Mouse (Mus musculus): ENCODE results near the gene Serpina11. TPM values are rescaled to one million over a fixed set of nuclear protein-coding genes. Genes with fewer than 3 reads are reported as not detected.
A peak's percentile ranks its signal among the peaks of the same experiment; 100 is the strongest.

Gene Serpina11
- polyA plus RNA-seq, 1 experiment from 2014 or later: 244 TPM

DNA sequence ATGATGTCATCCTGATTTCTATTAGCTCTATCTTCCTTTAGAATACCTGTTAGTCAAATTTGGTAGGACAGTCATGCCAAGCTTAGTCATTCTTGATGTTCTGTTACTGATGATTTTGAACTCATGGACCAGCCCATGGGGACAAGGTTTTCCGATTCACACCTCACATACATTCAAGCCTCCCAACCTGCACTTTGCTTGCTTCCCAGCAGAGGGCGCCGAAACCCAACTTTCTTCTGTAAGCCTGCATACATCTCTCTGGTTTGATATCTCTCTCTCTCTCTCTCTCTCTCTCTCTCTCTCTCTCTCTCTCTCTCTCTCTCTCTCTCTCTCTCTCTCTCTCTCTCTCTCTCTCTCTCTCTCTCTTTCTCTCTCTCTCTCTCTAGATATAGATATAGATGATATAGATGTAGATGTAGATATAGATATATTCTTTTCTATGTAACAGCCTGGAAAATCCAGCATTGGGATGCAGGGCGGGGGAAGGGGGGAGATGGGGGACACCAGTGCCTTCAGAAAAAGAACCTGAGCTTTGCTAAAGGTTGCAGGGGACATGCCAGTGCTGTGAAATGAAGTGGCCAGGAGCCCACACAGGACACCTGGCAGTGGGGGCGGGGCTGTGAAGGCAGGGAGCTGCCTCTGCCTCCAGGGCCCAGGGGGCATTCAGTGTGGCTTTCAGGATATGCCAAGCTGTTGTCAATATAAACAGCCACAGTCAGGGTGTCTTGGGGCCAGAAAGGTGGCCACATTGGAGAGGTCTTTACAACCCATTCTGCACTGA, 5.7 kb upstream of the Serpina11 start:
- TF ChIP-seq EP300 (IDR thresholded peaks at IDR 0.05; ENCODE audit: low read depth) (no peak), CTCF (IDR thresholded peaks at IDR 0.05; ENCODE audit: low read depth) (peak; percentile 84)
- ATAC-seq (no peak), DNase-seq (peak; percentile 74)
- H3K4me2 ChIP-seq (ENCODE audit: low read depth, low read length): no peak overlapping the region
- H3K36me3 ChIP-seq (replicated peaks; ENCODE audit: insufficient read depth, low read length): no peaks in the 10 kb centered on the region
- no peak overlapping the region for H3K4me3 ChIP-seq (ENCODE audit: low read depth, low read length)
- H3K27me3 ChIP-seq (ENCODE audit: insufficient read depth, low read length): no peaks in the 10 kb centered on the region
- H3K9me3 ChIP-seq (ENCODE audit: low read length): no peaks in the 10 kb centered on the region
- WGBS (ENCODE audit: insufficient replicate concordance): 37% methylated on average over 5 of the region's 5 CpGs
- H3K4me1 ChIP-seq (ENCODE audit: insufficient read depth): peaks cover 2% of the 10 kb centered on the region
- no peak overlapping the region for H3K27ac ChIP-seq (ENCODE audit: low read depth)
- H3K9ac ChIP-seq (replicated peaks): no peak overlapping the region

DNA sequence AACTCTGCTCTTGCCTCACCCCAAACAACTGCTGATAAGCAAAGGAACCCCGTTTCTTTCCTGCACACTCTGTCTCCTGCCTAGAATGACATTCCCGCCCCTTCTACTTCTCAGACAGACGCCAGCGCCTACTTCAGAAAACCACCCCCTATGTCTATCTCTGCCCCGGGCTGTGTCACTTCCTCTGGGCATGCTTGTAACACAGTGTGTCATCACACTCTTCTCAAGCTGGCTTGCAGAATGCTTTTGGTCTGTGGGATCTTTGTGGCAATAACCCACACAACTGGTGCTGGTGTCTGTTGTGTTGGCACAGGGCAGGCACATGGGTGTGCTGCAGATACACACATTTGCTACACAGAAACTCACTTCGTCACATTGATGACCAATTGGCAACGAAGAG, 3.2 kb upstream of the Serpina11 start:
- H3K27ac ChIP-seq (ENCODE audit: low read depth): peak overlapping the region; percentile 39; the same call in 1 of the 2 replicates
- H3K36me3 ChIP-seq (replicated peaks; ENCODE audit: insufficient read depth, low read length): no peaks in the 10 kb centered on the region
- no peak for DNase-seq
- no peak overlapping the region for H3K4me2 ChIP-seq (ENCODE audit: low read depth, low read length)
- WGBS (ENCODE audit: insufficient replicate concordance): 50% methylated on average over 7 of the region's 7 CpGs
- H3K4me1 ChIP-seq (ENCODE audit: insufficient read depth): peaks cover 7% of the 10 kb centered on the region
- no peak for ATAC-seq
- no peaks in the 10 kb centered on the region for H3K9me3 ChIP-seq (ENCODE audit: low read length)
- no peak overlapping the region for H3K9ac ChIP-seq (replicated peaks)
- no peaks in the 10 kb centered on the region for H3K27me3 ChIP-seq (ENCODE audit: insufficient read depth, low read length)
- TF ChIP-seq CTCF (IDR thresholded peaks at IDR 0.05; ENCODE audit: low read depth) (no peak), EP300 (IDR thresholded peaks at IDR 0.05; ENCODE audit: low read depth) (no peak)
- no peak overlapping the region for H3K4me3 ChIP-seq (ENCODE audit: low read depth, low read length)

DNA sequence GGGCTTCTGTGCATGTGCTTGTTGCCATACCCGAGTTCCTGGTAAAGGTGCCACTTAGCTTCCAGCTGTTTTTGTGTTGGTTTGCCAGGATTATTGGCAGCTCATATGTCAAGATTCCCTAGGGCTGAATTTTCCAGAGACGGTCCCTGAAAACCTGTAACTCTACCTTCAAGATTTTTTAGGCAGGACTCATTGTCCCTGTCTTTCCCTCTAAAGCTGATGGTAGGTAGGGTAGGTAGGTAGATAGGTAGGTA, 316 bp downstream of the Serpina11 start:
- 49% methylated on average over 2 of the region's 2 CpGs for WGBS (ENCODE audit: insufficient replicate concordance)
- H3K4me2 ChIP-seq (ENCODE audit: low read depth, low read length): peak overlapping the region; percentile 53
- ATAC-seq: peak; percentile 22

DNA sequence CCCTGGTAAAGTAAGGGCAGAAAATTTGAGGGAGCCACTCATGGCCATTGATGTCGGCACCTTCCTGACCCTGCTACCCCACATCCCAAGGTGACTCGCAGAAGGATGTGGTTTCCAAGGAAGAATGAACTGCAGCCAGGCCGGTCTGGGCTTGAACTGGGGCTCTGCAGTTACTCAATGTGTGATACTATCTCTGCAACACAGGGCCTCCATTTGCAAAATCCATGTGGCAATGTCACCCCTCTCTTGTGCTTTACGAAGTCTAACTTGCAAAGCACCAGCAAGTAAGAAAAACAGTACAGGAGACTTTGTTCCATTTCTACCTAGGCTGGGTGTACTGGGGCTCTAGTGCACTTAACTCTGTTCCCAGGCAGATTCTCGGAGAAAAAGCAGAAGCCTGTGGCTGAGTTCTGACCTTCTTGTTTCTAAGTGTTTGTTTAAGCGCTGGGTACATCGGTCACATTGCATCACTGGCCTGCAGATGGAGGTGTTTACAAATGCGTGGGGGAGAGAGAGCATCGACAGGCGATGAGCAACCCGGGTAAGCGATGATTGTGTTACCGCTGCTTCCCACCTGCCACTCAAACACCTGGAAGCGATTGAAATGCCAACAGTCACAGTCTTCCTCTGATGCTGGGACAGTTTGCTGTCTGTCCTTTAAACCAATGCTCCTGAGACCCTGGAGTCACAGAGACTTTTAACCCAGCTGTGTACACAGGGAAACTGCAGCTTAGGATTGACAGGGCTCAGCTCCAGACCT, 823 bp downstream of the Serpina11 start:
- 32% methylated on average over 14 of the region's 14 CpGs for WGBS (ENCODE audit: insufficient replicate concordance)
- peak; percentile 72 for DNase-seq
- peaks cover 21% of the 10 kb centered on the region for H3K4me1 ChIP-seq (ENCODE audit: insufficient read depth)

More for the DNA sequence above, 316 bp downstream of the Serpina11 start:
- peaks cover 21% of the 10 kb centered on the region for H3K4me1 ChIP-seq (ENCODE audit: insufficient read depth)
- H3K27ac ChIP-seq (ENCODE audit: low read depth): peak overlapping the region; percentile 93
- peaks cover 3% of the 10 kb centered on the region; the same call in 1 of the 2 replicates for H3K36me3 ChIP-seq (replicated peaks; ENCODE audit: insufficient read depth, low read length)
- H3K9ac ChIP-seq (replicated peaks): peak overlapping the region; percentile 38
- no peak for DNase-seq
- H3K4me3 ChIP-seq (ENCODE audit: low read depth, low read length): no peak overlapping the region
- H3K27me3 ChIP-seq (ENCODE audit: insufficient read depth, low read length): no peaks in the 10 kb centered on the region
- no peak for TF ChIP-seq EP300 (IDR thresholded peaks at IDR 0.05; ENCODE audit: low read depth)
- TF ChIP-seq CTCF (IDR thresholded peaks at IDR 0.05; ENCODE audit: low read depth): no peak
- no peaks in the 10 kb centered on the region for H3K9me3 ChIP-seq (ENCODE audit: low read length)

DNA sequence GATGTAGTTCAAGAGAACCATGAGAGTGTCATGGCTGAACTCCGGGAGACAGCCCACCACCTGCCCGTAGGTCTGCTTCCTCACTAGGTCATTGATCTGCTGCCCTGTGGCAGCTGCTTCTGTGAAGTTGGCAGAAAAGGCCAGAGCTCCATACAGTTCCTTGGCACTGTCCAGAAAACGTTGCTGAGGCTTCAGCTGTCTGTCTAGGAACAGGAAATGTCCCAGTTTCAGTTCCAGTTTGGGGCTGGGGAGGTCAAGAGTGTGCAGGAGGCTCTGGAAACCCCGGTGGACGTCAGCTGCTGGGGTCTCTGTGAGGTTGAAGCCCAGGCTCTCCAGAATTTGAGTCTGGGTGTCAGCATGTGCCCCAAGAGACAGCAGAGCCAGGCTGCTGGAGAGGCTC, 3.9 kb downstream of the Serpina11 start:
- DNase-seq: no peak
- H3K4me1 ChIP-seq (ENCODE audit: insufficient read depth): peaks cover 21% of the 10 kb centered on the region
- no peak for TF ChIP-seq EP300 (IDR thresholded peaks at IDR 0.05; ENCODE audit: low read depth)
- no peak for TF ChIP-seq CTCF (IDR thresholded peaks at IDR 0.05; ENCODE audit: low read depth)

More for the DNA sequence above, 823 bp downstream of the Serpina11 start:
- H3K9me3 ChIP-seq (ENCODE audit: low read length): no peaks in the 10 kb centered on the region
- TF ChIP-seq EP300 (IDR thresholded peaks at IDR 0.05; ENCODE audit: low read depth): peak; percentile 56; the same call in 1 of the 2 replicates
- TF ChIP-seq CTCF (IDR thresholded peaks at IDR 0.05; ENCODE audit: low read depth): peak; percentile 19; the same call in 1 of the 2 replicates
- peak overlapping the region; percentile 38 for H3K9ac ChIP-seq (replicated peaks)
- H3K27ac ChIP-seq (ENCODE audit: low read depth): peak overlapping the region; percentile 93
- peaks cover 5% of the 10 kb centered on the region; the same call in 1 of the 2 replicates for H3K36me3 ChIP-seq (replicated peaks; ENCODE audit: insufficient read depth, low read length)
- ATAC-seq: peak; percentile 90
- peak overlapping the region; percentile 53 for H3K4me2 ChIP-seq (ENCODE audit: low read depth, low read length)
- H3K27me3 ChIP-seq (ENCODE audit: insufficient read depth, low read length): no peaks in the 10 kb centered on the region
- no peak overlapping the region; the same call in 1 of the 2 replicates for H3K4me3 ChIP-seq (ENCODE audit: low read depth, low read length)

DNA sequence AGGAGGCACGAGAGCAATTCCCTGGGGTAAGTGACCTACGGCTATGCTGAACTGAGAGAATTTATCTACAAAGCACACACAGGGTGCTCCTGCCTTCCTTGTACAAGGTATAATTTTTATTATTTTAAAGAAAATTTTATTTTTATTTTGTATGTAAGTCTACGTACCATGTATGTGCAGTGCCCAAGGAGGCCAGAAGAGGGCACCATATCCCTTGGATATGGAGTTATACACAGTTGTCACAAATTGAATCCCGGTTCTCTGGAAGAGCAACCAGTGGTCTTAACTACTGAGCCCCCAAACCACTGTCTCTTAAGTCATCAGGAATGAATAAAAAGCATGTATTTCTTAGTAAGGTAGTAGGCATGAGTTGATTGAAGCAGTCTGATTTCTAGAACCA, 4.8 kb downstream of the Serpina11 start:
- 55% methylated on average over 4 of the region's 4 CpGs for WGBS (ENCODE audit: insufficient replicate concordance)
- peak; percentile 61 for DNase-seq
- ATAC-seq: no peak
- TF ChIP-seq CTCF (IDR thresholded peaks at IDR 0.05; ENCODE audit: low read depth) (peak; percentile 65), EP300 (IDR thresholded peaks at IDR 0.05; ENCODE audit: low read depth) (no peak)
- peaks cover 18% of the 10 kb centered on the region for H3K4me1 ChIP-seq (ENCODE audit: insufficient read depth)
- no peak overlapping the region for H3K4me3 ChIP-seq (ENCODE audit: low read depth, low read length)
- H3K27ac ChIP-seq (ENCODE audit: low read depth): no peak overlapping the region
- H3K36me3 ChIP-seq (replicated peaks; ENCODE audit: insufficient read depth, low read length): peaks cover 5% of the 10 kb centered on the region; the same call in 1 of the 2 replicates
- H3K27me3 ChIP-seq (ENCODE audit: insufficient read depth, low read length): no peaks in the 10 kb centered on the region
- no peaks in the 10 kb centered on the region for H3K9me3 ChIP-seq (ENCODE audit: low read length)
- H3K9ac ChIP-seq (replicated peaks): no peak overlapping the region
- peak overlapping the region; percentile 4; the same call in 1 of the 2 replicates for H3K4me2 ChIP-seq (ENCODE audit: low read depth, low read length)

More for the DNA sequence above, 3.9 kb downstream of the Serpina11 start:
- no peak for ATAC-seq
- 45% methylated on average over 5 of the region's 5 CpGs for WGBS (ENCODE audit: insufficient replicate concordance)
- H3K4me2 ChIP-seq (ENCODE audit: low read depth, low read length): 0 out of 2 replicates have a peak overlapping the region, but pooled peaks have one; percentile 4
- no peaks in the 10 kb centered on the region for H3K27me3 ChIP-seq (ENCODE audit: insufficient read depth, low read length)
- no peak overlapping the region for H3K27ac ChIP-seq (ENCODE audit: low read depth)
- peaks cover 5% of the 10 kb centered on the region; the same call in 1 of the 2 replicates for H3K36me3 ChIP-seq (replicated peaks; ENCODE audit: insufficient read depth, low read length)
- H3K4me3 ChIP-seq (ENCODE audit: low read depth, low read length): no peak overlapping the region
- H3K9ac ChIP-seq (replicated peaks): 0 out of 2 replicates have a peak overlapping the region, but pooled peaks have one; percentile 16
- H3K9me3 ChIP-seq (ENCODE audit: low read length): no peaks in the 10 kb centered on the region

Measured in liver, postnatal 0 days (tissue).